Mouse (Mus musculus): ENCODE measurements around the gene Cacng2. TPM values are rescaled to one million over a fixed set of nuclear protein-coding genes. Genes with fewer than 3 reads are reported as not detected.

Cacng2 gene
- polyA plus RNA-seq, 1 experiment = not detected

DNA sequence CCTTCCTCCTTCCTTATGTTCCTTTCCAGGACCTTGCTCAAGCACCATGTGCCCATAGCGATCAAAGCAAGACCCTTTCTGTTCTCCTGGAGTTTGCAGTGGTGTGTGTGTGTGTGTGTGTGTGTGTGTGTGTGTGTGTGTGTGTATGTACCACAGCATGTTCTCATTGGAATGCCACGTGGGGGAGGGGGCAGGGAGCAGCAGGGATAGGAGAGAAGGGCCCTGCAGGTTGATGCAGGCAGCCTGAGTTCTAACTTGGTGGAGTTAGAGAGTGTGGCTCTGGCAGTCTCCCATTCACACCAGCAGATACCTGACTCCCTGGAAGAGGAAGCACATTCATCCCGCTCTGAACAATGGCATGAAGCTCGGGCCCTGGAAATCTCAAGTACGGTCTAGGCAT lies 41.6 kb downstream of the Cacng2 start:
- H3K27ac ChIP-seq (ENCODE audit: insufficient read depth, low read depth, low read length) = no peak overlapping the region
- WGBS = 63% methylated on average over 5 of the region's 5 CpGs
- no peak for TF ChIP-seq POLR2A (IDR thresholded peaks at IDR 0.05; ENCODE audit: insufficient read depth, low read depth, low read length)
- no peak for TF ChIP-seq CTCF (IDR thresholded peaks at IDR 0.05; ENCODE audit: insufficient read depth, low read depth, low read length)
- H3K4me1 ChIP-seq (ENCODE audit: control insufficient read depth, insufficient read depth, low read length) = peaks cover 36% of the 10 kb centered on the region
- H3K4me3 ChIP-seq (ENCODE audit: insufficient read depth, low read depth, low read length) = no peak overlapping the region

DNA sequence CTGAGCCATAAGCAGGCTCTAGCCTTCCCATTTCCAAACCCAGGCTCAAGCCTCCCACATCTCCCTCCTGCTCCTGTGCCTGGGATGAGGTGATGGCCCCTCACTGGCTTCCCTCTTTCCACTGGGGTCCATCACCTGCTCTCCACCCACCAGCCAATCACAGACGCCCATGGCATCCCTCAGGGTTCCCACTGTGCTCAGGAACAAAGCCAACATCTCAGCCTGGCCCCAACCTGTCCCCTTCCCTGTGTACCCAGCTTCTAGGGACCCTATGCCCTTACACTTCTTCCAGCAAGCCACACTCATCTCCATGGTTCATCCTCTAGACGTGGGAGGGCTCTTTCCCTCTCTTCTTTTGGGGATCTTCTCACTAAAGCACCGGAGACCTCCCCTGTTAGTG lies 43.9 kb downstream of the Cacng2 start:
- Histone ChIP-seq H3K27ac (ENCODE audit: insufficient read depth, low read depth, low read length) (no peak overlapping the region), H3K4me1 (ENCODE audit: control insufficient read depth, insufficient read depth, low read length) (peaks cover 23% of the 10 kb centered on the region), H3K4me3 (ENCODE audit: insufficient read depth, low read depth, low read length) (no peak overlapping the region)
- 46% methylated on average over 3 of the region's 3 CpGs for WGBS
- TF ChIP-seq POLR2A (IDR thresholded peaks at IDR 0.05; ENCODE audit: insufficient read depth, low read depth, low read length) (no peak), CTCF (IDR thresholded peaks at IDR 0.05; ENCODE audit: insufficient read depth, low read depth, low read length) (no peak)

DNA sequence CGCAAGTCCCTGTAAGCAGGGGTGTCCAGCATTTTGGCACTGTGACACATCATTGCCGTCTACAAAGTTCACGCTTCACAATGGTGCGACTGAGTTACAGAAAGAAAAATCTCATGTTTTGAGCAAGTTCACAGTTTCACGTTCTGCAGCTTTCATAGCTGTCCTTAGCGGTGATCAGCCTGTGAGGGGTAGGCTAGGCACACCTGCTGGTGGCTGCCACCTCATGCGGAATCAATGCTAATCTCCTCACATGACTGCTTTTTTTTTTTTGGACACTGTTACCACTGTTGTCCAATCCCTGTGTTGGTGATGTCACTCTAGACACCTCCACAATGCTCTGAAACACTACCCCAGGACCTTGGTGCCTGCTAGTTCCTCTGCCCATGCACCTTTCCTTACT lies 46.7 kb downstream of the Cacng2 start:
- Histone ChIP-seq H3K4me3 (ENCODE audit: insufficient read depth, low read depth, low read length) (no peak overlapping the region), H3K4me1 (ENCODE audit: control insufficient read depth, insufficient read depth, low read length) (peaks cover 8% of the 10 kb centered on the region), H3K27ac (ENCODE audit: insufficient read depth, low read depth, low read length) (no peak overlapping the region)
- whole genome bisulfite sequencing = 81% methylated on average over 7 of the region's 7 CpGs
- no peak for TF ChIP-seq CTCF (IDR thresholded peaks at IDR 0.05; ENCODE audit: insufficient read depth, low read depth, low read length)
- no peak for TF ChIP-seq POLR2A (IDR thresholded peaks at IDR 0.05; ENCODE audit: insufficient read depth, low read depth, low read length)

DNA sequence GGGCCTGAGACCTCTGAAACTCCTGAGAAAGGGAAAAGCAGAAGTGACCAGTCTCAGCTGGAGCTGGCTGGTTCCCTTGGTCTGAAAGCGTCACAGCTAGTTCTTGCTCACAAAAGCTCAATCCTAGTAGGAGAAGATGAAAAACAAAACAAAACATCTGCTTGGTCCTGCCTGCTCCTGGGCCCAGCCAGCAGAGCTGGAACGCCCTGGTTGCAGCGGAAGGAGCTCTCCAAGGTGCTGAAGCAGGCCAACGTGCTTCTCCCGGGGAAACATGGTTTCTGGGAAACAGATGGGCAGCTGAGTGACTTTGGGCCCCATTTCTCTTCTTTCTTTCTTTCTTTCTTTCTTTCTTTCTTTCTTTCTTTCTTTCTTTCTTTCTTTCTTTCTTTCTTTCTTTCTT lies 53.4 kb downstream of the Cacng2 start:
- Histone ChIP-seq H3K27ac (ENCODE audit: insufficient read depth, low read depth, low read length) (no peak overlapping the region), H3K4me3 (ENCODE audit: insufficient read depth, low read depth, low read length) (no peak overlapping the region), H3K4me1 (ENCODE audit: control insufficient read depth, insufficient read depth, low read length) (peaks cover 12% of the 10 kb centered on the region)
- TF ChIP-seq CTCF (IDR thresholded peaks at IDR 0.05; ENCODE audit: insufficient read depth, low read depth, low read length) = no peak
- TF ChIP-seq POLR2A (IDR thresholded peaks at IDR 0.05; ENCODE audit: insufficient read depth, low read depth, low read length) = no peak
- 56% methylated on average over 5 of the region's 5 CpGs for WGBS

DNA sequence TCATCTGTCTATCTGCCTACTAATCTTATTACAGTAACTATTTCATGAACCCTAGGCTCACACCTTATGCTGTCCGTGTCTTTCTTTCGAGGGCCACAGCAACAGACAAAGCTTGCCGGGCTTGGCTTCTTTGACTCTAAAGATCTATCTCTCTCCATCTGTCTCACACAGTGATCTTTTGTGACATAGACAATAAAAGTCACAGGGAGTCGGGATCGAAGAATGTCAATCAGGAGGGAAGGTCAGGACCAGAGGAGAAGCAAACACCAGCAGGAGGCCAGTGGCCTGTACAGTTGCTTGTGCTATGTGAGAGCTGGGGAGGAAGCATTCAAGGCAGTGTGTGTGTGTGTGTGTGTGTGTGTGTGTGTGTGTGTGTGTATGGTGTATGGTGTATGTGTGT lies 54.3 kb downstream of the Cacng2 start:
- peaks cover 12% of the 10 kb centered on the region for H3K4me1 ChIP-seq (ENCODE audit: control insufficient read depth, insufficient read depth, low read length)
- TF ChIP-seq CTCF (IDR thresholded peaks at IDR 0.05; ENCODE audit: insufficient read depth, low read depth, low read length) (no peak), POLR2A (IDR thresholded peaks at IDR 0.05; ENCODE audit: insufficient read depth, low read depth, low read length) (no peak)
- no peak overlapping the region for H3K4me3 ChIP-seq (ENCODE audit: insufficient read depth, low read depth, low read length)
- 58% methylated on average over 5 of the region's 5 CpGs for WGBS
- no peak overlapping the region for H3K27ac ChIP-seq (ENCODE audit: insufficient read depth, low read depth, low read length)

DNA sequence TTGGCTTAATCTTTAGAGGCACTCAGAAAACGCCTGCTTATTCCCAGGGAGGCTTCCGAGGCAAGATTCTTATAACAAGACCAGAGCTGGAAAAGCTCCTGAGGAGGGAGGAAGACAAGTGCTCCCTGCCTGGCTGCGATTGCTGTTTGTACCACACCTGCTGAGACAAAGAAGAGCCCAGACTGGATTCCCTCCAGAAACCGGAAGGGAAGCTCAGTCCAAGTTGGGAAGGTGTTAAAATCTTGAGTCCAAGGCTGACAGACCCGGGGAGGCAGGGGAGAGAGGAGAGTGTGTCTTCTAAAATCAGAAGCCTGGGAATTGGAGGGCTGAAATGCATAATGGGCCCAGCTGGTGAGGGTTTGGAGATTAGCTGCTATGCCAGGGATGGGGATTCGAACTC lies 55.5 kb downstream of the Cacng2 start:
- Histone ChIP-seq H3K4me3 (ENCODE audit: insufficient read depth, low read depth, low read length) (no peak overlapping the region), H3K27ac (ENCODE audit: insufficient read depth, low read depth, low read length) (no peak overlapping the region), H3K4me1 (ENCODE audit: control insufficient read depth, insufficient read depth, low read length) (peaks cover 13% of the 10 kb centered on the region)
- TF ChIP-seq CTCF (IDR thresholded peaks at IDR 0.05; ENCODE audit: insufficient read depth, low read depth, low read length) (no peak), POLR2A (IDR thresholded peaks at IDR 0.05; ENCODE audit: insufficient read depth, low read depth, low read length) (no peak)
- 48% methylated on average over 6 of the region's 6 CpGs for WGBS

DNA sequence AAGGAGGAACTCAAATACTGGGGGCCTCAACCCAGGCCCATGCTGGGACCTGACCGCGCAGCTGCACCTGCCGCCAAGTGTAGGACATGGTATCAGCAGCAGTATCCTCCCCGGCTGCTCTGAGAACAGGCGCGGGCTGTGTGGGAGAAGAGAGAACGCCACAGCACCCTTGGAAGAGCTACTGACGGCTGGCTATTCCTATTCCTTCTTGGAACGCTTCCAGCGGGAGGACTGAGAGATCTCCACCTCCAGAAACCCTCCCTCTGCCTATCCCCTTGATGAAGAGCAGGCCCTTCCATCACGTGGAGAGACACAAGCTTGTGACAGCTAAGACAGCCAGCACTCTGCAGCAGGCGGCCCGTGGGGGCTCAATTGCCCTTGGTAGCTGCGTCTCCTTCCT lies 57.4 kb downstream of the Cacng2 start:
- Histone ChIP-seq H3K27ac (ENCODE audit: insufficient read depth, low read depth, low read length) (no peak overlapping the region), H3K4me1 (ENCODE audit: control insufficient read depth, insufficient read depth, low read length) (peaks cover 17% of the 10 kb centered on the region), H3K4me3 (ENCODE audit: insufficient read depth, low read depth, low read length) (no peak overlapping the region)
- no peak for TF ChIP-seq CTCF (IDR thresholded peaks at IDR 0.05; ENCODE audit: insufficient read depth, low read depth, low read length)
- TF ChIP-seq POLR2A (IDR thresholded peaks at IDR 0.05; ENCODE audit: insufficient read depth, low read depth, low read length) = no peak
- 60% methylated on average over 14 of the region's 14 CpGs for WGBS

DNA sequence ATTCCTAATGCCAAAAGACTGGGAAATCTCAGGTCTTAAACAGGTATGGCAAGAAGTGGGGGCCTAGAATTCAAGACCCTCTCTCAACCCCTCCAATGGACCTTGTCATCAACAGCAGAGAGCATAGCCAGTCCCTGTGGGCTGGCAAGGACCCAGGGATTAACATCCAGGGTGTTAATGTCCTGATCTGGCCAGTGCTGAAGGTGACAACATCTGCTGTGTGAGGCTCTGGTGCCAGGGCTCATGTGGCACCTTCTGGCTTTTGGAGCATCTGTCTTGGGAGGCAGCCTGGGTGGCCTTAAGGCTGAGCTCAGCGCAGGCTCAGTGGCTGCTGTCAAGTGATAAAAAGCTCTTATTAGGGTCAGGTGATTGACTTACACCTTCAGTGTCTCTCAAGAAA lies 62.9 kb downstream of the Cacng2 start:
- Histone ChIP-seq H3K27ac (ENCODE audit: insufficient read depth, low read depth, low read length) (no peak overlapping the region), H3K4me1 (ENCODE audit: control insufficient read depth, insufficient read depth, low read length) (peaks cover 13% of the 10 kb centered on the region), H3K4me3 (ENCODE audit: insufficient read depth, low read depth, low read length) (no peak overlapping the region)
- TF ChIP-seq POLR2A (IDR thresholded peaks at IDR 0.05; ENCODE audit: insufficient read depth, low read depth, low read length) (no peak), CTCF (IDR thresholded peaks at IDR 0.05; ENCODE audit: insufficient read depth, low read depth, low read length) (no peak)
- 87% methylated on average over 1 of the region's 1 CpGs for WGBS

DNA sequence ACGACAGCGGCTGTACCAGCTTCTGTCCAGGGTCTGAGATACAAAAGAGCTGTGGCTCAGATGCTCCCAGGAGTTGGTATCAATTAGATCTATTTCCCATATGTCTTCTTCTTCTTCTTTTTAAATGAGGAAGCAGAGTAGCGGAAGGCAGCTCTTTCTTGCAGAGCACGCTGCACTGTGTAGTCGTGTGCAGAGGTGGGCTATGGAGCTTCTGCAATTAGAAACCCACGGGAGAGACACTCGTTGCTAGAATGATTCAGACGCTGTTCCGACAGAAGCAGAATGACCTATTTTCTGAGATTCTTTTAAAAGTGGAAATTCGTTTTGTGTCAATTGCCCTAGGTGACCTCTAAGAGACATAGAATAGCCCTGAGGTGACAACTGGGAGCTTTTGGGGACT lies 69.1 kb downstream of the Cacng2 start:
- Histone ChIP-seq H3K4me3 (ENCODE audit: insufficient read depth, low read depth, low read length) (no peak overlapping the region), H3K4me1 (ENCODE audit: control insufficient read depth, insufficient read depth, low read length) (peaks cover 14% of the 10 kb centered on the region), H3K27ac (ENCODE audit: insufficient read depth, low read depth, low read length) (no peak overlapping the region; the same call in 1 of the 2 replicates)
- WGBS = 45% methylated on average over 10 of the region's 10 CpGs
- TF ChIP-seq POLR2A (IDR thresholded peaks at IDR 0.05; ENCODE audit: insufficient read depth, low read depth, low read length) (no peak), CTCF (IDR thresholded peaks at IDR 0.05; ENCODE audit: insufficient read depth, low read depth, low read length) (no peak)

DNA sequence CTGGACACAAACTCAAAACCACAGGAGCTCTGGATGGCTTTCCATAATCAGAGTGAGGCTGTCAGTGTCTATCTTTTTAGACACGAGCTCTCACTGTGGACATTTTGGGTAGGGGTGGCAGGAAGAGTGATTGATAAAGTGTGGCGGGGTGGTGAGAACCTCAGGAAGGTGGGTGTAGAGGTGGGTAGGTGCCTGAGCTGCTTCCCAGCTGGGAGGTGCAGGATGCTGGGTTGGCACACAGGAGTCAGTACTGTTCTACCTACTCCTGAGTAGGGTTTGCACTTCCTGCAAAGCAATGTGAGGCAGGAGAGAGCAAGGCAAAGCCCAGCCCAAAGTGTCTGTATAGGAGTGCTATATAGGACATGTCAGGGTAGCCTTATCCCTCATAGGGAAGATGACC lies 69.9 kb downstream of the Cacng2 start:
- no peak overlapping the region for H3K27ac ChIP-seq (ENCODE audit: insufficient read depth, low read depth, low read length)
- peaks cover 20% of the 10 kb centered on the region for H3K4me1 ChIP-seq (ENCODE audit: control insufficient read depth, insufficient read depth, low read length)
- 94% methylated on average over 2 of the region's 2 CpGs for WGBS

More for the DNA sequence above, 69.9 kb downstream of the Cacng2 start:
- no peak overlapping the region for H3K4me3 ChIP-seq (ENCODE audit: insufficient read depth, low read depth, low read length)
- TF ChIP-seq CTCF (IDR thresholded peaks at IDR 0.05; ENCODE audit: insufficient read depth, low read depth, low read length) = no peak
- TF ChIP-seq POLR2A (IDR thresholded peaks at IDR 0.05; ENCODE audit: insufficient read depth, low read depth, low read length) = no peak
